Mouse (Mus musculus): ENCODE data around the gene Mrpl30. TPM values are rescaled to one million over a fixed set of nuclear protein-coding genes. Genes with fewer than 3 reads are reported as not detected.

Gene Mrpl30
- total RNA-seq, 2 experiments from 2014 or later: 300 to 315 TPM

- intact Hi-C loops (cut with DNase I): loop anchor here (5.0 kb wide), 2 partner anchors 103 to 233 kb away; partner anchors contain the start of genes Eif5b, Rev1 and Txndc9
- no peak for DNase-seq
Measured at GRCm38 (mm10) chr1:37894606-37895005, 4.3 kb downstream of the Mrpl30 start.

DNA sequence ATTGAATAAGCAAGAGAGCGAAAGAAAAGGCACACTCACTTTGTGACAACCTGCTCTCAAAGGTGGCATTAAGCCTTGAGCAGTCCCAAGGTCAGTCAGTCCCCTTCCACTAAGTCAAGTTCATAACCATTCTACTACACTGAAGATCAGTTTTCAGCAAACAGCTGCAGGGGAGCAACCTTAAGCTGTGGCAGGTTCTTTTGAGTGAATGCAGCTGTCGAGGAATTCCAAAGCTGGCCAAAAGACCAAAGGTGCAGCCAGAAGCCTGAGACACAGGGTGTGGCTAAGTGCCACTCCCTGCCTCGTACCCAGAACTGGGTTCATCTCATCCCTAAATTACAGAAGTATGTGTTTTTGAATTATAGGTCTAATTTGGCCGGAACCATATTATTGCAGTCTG lies 9.5 kb downstream of the Mrpl30 start:
- intact Hi-C loops (cut with DNase I): no loop called here

DNA sequence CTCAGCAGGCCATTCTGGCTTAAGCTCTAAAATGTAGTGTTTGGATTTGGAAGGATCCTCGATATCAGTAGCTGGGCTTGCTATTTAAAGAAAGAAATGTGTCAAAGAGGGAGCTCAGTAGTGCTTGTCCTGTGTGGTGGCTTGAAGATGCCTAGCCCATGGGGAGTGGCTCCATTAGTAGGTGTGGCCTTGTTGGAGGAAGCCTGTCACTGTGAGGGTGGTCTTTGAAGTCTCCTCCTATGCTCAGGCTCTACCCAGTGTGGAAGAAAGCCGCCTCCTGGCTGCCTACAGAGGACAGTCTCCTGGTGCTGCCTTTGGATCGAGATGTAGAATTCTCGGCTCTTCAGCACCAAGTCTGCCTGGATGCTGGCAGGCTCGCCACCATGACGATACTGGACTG lies 10.0 kb downstream of the Mrpl30 start:
- intact Hi-C loops (cut with DNase I): no loop called here
- no peak for DNase-seq

More for the DNA sequence above, 9.5 kb downstream of the Mrpl30 start:
- no peak for DNase-seq

GRCm38 (mm10) chr1:37903178-37903577 lies 12.9 kb downstream of the Mrpl30 start:
- DNase-seq: peak; percentile 28 to 49

GRCm38 (mm10) chr1:37912751-37913150 lies 22.5 kb downstream of the Mrpl30 start:
- DNase-seq: no peak

More at GRCm38 (mm10) chr1:37903178-37903577, 12.9 kb downstream of the Mrpl30 start:
- intact Hi-C loops (cut with DNase I): loop anchor here (2.0 kb wide), 1 partner anchor 228 kb away; no protein-coding TSS in a partner anchor

GRCm38 (mm10) chr1:37916393-37916792 lies 26.1 kb downstream of the Mrpl30 start, which contains the start of gene Lyg2:
TSS of gene Lyg2 (minus strand) at chr1:37916493.
- intact Hi-C loops (cut with DNase I): no loop called here
- DNase-seq: no peak

More at GRCm38 (mm10) chr1:37912751-37913150, 22.5 kb downstream of the Mrpl30 start:
- intact Hi-C loops (cut with DNase I): no loop called here

- intact Hi-C loops (cut with DNase I): no loop called here
- no peak for DNase-seq
Measured at GRCm38 (mm10) chr1:37917666-37918065, 27.4 kb downstream of the Mrpl30 start.

DNA sequence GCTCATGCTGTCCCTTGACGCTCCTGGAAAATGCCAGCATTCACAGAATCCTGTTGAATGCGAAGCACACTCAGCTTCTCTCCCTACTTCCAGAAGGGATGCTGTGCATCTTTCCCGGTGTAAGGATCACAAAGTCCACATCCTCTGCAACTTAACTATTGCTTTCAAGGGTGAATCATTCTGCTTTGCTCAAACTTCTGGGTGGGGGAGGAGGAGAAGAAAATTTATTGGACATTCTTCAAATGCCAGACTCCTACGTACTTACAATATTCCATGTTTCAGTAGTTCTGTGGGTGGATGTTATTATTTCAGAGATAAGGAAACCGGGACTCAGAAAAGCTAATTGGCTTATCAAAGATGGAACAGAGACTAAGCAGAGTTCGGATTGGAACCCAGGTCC lies 27.8 kb downstream of the Mrpl30 start:
- intact Hi-C loops (cut with DNase I): no loop called here
- DNase-seq: no peak

- DNase-seq: no peak
- intact Hi-C loops (cut with DNase I): no loop called here
Measured at GRCm38 (mm10) chr1:37922536-37922935, 32.3 kb downstream of the Mrpl30 start.

DNA sequence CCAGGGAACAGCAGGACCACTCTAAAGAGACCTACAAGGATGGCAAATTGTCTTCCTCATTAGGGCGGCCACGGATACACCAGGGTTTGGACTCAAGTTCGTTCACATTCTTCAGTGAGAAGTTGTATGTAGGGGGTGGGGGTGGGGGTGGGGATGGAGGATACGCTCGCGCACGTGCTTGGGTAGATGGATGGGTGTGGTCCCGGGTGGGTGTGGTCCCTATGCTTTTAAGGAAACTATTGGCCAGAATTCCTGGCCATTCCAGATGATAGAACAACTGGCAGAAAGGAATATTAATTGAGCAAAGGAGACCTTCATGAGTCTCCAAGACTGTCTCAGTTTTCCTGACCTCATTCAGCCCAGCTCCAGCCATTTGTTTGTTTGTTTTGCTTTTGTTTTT lies 35.7 kb downstream of the Mrpl30 start:
- intact Hi-C loops (cut with DNase I): no loop called here
- DNase-seq: no peak

- DNase-seq: peak in 1 of 2 experiments; percentile 0
- intact Hi-C loops (cut with DNase I): no loop called here
Measured at GRCm38 (mm10) chr1:37931806-37932205, 41.5 kb downstream of the Mrpl30 start.

Other genes with a start within 250 kb of the Mrpl30 start
- 1 to 10 TPM in 1 of 2 experiments, under 1 TPM in 1; 0.98 to 1.0 TPM for gene 2010300C02Rik, start 170.4 kb upstream of the Mrpl30 start, total RNA-seq (2021)
- 1 to 10 TPM; 3.6 to 3.7 TPM for gene Tsga10, start 24.0 kb upstream of the Mrpl30 start, total RNA-seq (2021)
- gene Lipt1, start 18.7 kb upstream of the Mrpl30 start, total RNA-seq (2021): 10 to 100 TPM in 1 of 2 experiments, 1 to 10 TPM in 1; 8.7 to 10.7 TPM
- gene Mitd1, start 66 bp upstream of the Mrpl30 start, total RNA-seq (2021): 1 to 10 TPM; 6.1 to 8.9 TPM
- gene Lyg2, start 26.0 kb downstream of the Mrpl30 start, total RNA-seq (2021): not detected
- not detected for gene Lyg1, start 67.3 kb downstream of the Mrpl30 start, total RNA-seq (2021)
- gene Txndc9, start 107.4 kb downstream of the Mrpl30 start, total RNA-seq (2021): 10 to 100 TPM; 61.6 to 63.0 TPM
- 10 to 100 TPM; 36.3 to 41.0 TPM for gene Eif5b, start 107.5 kb downstream of the Mrpl30 start, total RNA-seq (2021)
- 10 to 100 TPM; 17.3 to 20.2 TPM for gene Rev1, start 239.3 kb downstream of the Mrpl30 start, total RNA-seq (2021)